Mouse (Mus musculus): ENCODE data around the gene Higd1a. TPM values are rescaled to one million over a fixed set of nuclear protein-coding genes. Genes with fewer than 3 reads are reported as not detected.

Higd1a gene
- total RNA-seq (2014; fragmentation: Nextera tagmentation) (119 and 156 TPM in 2 replicates), total RNA-seq (2017) (28.6 and 33.5 TPM in 2 replicates)

- ATAC-seq (replicated peaks; ENCODE audit: low FRiP score, low TSS enrichment, poor library complexity, severe bottlenecking), result no peak
Measured at GRCm38 (mm10) chr9:121858153-121858488, at the start of gene Higd1a. TSS of gene Higd1a (minus strand) at chr9:121858362.

- ATAC-seq (replicated peaks; ENCODE audit: low FRiP score, low TSS enrichment, poor library complexity, severe bottlenecking), result no peak
Measured at GRCm38 (mm10) chr9:121907356-121908070, 49.4 kb upstream of the Higd1a start.

- no peak for ATAC-seq (replicated peaks; ENCODE audit: low FRiP score, low TSS enrichment, poor library complexity, severe bottlenecking)
Measured at GRCm38 (mm10) chr9:121906456-121906855, 48.3 kb upstream of the Higd1a start.

- ATAC-seq (replicated peaks; ENCODE audit: low FRiP score, low TSS enrichment, poor library complexity, severe bottlenecking), result no peak
Measured at GRCm38 (mm10) chr9:121905556-121906185, 47.5 kb upstream of the Higd1a start.

GRCm38 (mm10) chr9:121904946-121905345 lies 46.8 kb upstream of the Higd1a start:
- ATAC-seq (replicated peaks; ENCODE audit: low FRiP score, low TSS enrichment, poor library complexity, severe bottlenecking), result no peak

GRCm38 (mm10) chr9:121904319-121904718 lies 46.2 kb upstream of the Higd1a start:
- ATAC-seq (replicated peaks; ENCODE audit: low FRiP score, low TSS enrichment, poor library complexity, severe bottlenecking), result no peak

GRCm38 (mm10) chr9:121903476-121904305 lies 45.5 kb upstream of the Higd1a start:
- no peak for ATAC-seq (replicated peaks; ENCODE audit: low FRiP score, low TSS enrichment, poor library complexity, severe bottlenecking)

GRCm38 (mm10) chr9:121901710-121902700 lies 43.8 kb upstream of the Higd1a start:
- ATAC-seq (replicated peaks; ENCODE audit: low FRiP score, low TSS enrichment, poor library complexity, severe bottlenecking), result no peak

GRCm38 (mm10) chr9:121900282-121900855 lies 42.2 kb upstream of the Higd1a start:
- no peak for ATAC-seq (replicated peaks; ENCODE audit: low FRiP score, low TSS enrichment, poor library complexity, severe bottlenecking)

GRCm38 (mm10) chr9:121899306-121899705 lies 41.1 kb upstream of the Higd1a start:
- ATAC-seq (replicated peaks; ENCODE audit: low FRiP score, low TSS enrichment, poor library complexity, severe bottlenecking), result no peak

GRCm38 (mm10) chr9:121898245-121898644 lies 40.1 kb upstream of the Higd1a start, which contains the start of gene Ackr2:
TSS of gene Ackr2 (plus strand) at chr9:121898355.
- ATAC-seq (replicated peaks; ENCODE audit: low FRiP score, low TSS enrichment, poor library complexity, severe bottlenecking), result no peak

- no peak for ATAC-seq (replicated peaks; ENCODE audit: low FRiP score, low TSS enrichment, poor library complexity, severe bottlenecking)
Measured at GRCm38 (mm10) chr9:121896820-121897219, 38.7 kb upstream of the Higd1a start.

GRCm38 (mm10) chr9:121895392-121895993 lies 37.3 kb upstream of the Higd1a start:
- no peak for ATAC-seq (replicated peaks; ENCODE audit: low FRiP score, low TSS enrichment, poor library complexity, severe bottlenecking)

- no peak for ATAC-seq (replicated peaks; ENCODE audit: low FRiP score, low TSS enrichment, poor library complexity, severe bottlenecking)
Measured at GRCm38 (mm10) chr9:121894447-121894846, 36.3 kb upstream of the Higd1a start.

- ATAC-seq (replicated peaks; ENCODE audit: low FRiP score, low TSS enrichment, poor library complexity, severe bottlenecking), result no peak
Measured at GRCm38 (mm10) chr9:121892057-121892687, 34.0 kb upstream of the Higd1a start.

GRCm38 (mm10) chr9:121891301-121891700 lies 33.1 kb upstream of the Higd1a start:
- ATAC-seq (replicated peaks; ENCODE audit: low FRiP score, low TSS enrichment, poor library complexity, severe bottlenecking), result no peak

- 0 out of 2 replicates have a peak, but pooled peaks have one; percentile 37 for ATAC-seq (replicated peaks; ENCODE audit: low FRiP score, low TSS enrichment, poor library complexity, severe bottlenecking)
Measured at GRCm38 (mm10) chr9:121890441-121890941, 32.3 kb upstream of the Higd1a start.
